Mouse (Mus musculus) gastrocnemius, postnatal 10 days (tissue): ENCODE data around the gene Plpp7. TPM values are rescaled to one million over a fixed set of nuclear protein-coding genes. Genes with fewer than 3 reads are reported as not detected.
A peak's percentile ranks its signal among the peaks of the same experiment; 100 is the strongest.

Source experiments
- DNase-seq: peaks from one replicate; pipeline ENCODE4 v3.0.0; 2021; ENCODE audit warnings: mixed read lengths
- long read RNA-seq, 2 experiments: library from polyadenylated mRNA; stranded (forward); transcript quantifications; one replicate each; pipeline ENCODE4 v2.0.0; 2021
- total RNA-seq, 2 experiments: library from RNA; stranded (reverse); gene quantifications; 2 replicates each; pipeline ENCODE4 v1.2.3; 2021

The Plpp7 gene
- total RNA-seq = 100 to 1,000 TPM in 1 of 2 experiments, 10 to 100 TPM in 1; 90.3 to 101 TPM
- long read RNA-seq, experiment 1, transcript Plpp7-201 (2 exons, 1,947 nt) = major isoform, 126 of 134 reads
- long read RNA-seq, experiment 1, partial matches to known transcripts = 2 of 134 reads
- long read RNA-seq, experiment 1, other reads (novel, unspliced or antisense) = 5 of 134 reads
- long read RNA-seq, experiment 2, transcript Plpp7-201 (2 exons, 1,947 nt) = major isoform, 140 of 155 reads
- long read RNA-seq, experiment 2, partial matches to known transcripts = 4 of 155 reads
- long read RNA-seq, experiment 2, other reads (novel, unspliced or antisense) = 10 of 155 reads

DNA sequence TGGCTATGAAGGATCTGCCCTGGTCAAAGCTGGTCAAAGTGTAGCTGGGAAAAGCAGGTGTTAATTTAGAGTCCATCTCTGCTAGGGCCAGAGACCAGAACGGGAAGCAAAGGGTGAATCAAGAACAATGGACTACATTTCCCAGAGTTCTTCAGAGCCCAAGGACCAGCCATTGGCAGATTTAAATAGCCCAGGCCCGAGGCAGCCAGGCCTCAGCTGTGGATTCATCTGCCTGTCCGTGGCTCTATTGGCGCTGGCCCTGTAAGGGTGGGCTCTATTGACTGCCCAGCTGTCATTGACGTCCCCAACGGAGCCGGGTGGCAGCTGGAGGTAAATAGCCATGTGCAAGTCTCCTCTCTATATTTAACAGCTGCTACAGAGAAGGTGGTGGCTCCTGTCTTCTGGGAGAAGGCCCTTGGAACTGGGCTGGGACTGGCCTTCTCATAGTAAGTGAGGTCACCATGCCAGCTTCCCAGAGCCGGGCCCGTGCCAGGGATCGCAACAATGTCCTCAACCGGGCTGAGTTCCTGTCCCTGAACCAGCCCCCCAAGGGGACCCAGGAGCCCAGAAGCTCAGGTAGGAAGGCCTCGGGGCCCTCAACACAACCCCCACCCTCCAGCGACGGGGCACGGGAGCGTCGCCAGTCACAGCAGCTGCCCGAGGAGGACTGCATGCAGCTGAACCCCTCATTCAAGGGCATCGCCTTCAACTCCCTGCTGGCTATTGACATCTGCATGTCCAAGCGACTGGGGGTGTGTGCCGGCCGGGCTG lies at the start of gene Plpp7:
TSS of gene Plpp7 (plus strand) at position 178 of the 771 bp plus-strand sequence.
- peak; percentile 73 for DNase-seq

- no peak for DNase-seq
Observed at GRCm38 (mm10) chr2:32046009-32046408, 49.3 kb upstream of the Plpp7 start.

DNA sequence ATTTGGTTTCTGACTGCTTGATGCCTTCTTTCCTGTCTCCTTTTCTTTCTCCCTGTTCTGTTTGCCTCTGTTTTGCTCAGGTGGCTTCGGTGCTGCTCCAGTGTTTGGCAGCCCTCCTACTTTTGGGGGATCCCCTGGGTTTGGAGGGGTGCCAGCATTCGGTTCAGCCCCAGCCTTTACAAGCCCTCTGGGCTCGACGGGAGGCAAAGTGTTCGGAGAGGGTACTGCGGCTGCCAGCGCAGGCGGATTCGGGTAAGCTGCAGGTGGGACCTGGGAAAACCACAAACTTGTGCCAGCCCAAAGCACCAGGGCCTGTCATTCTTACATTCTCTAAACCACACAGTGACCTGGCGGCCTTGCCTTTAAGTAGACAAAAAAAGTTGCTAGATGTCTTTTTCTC lies 48.0 kb upstream of the Plpp7 start:
- DNase-seq = no peak

DNA sequence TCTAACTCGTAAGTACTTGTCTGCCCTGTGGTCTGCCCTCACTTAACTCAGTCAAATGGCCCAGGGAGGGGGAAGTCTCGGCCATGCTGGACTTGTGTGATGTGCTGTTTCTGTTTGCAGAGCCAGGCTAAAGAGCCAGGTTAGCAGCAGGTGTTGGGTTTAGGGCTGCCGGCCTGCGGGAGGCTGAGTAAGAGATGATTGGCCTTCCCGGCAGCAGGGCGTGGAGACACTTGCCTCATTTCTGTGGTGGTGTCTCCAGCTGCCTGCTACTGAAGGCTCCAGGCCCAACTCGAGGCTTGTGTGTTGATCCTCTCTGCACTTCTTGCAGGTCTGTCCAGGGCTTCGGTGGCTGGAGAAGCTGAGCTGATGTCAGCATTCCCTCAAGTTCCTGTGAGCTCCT lies 43.5 kb upstream of the Plpp7 start:
- DNase-seq = no peak

GRCm38 (mm10) chr2:32052418-32052817 lies 42.9 kb upstream of the Plpp7 start:
- DNase-seq = no peak

DNA sequence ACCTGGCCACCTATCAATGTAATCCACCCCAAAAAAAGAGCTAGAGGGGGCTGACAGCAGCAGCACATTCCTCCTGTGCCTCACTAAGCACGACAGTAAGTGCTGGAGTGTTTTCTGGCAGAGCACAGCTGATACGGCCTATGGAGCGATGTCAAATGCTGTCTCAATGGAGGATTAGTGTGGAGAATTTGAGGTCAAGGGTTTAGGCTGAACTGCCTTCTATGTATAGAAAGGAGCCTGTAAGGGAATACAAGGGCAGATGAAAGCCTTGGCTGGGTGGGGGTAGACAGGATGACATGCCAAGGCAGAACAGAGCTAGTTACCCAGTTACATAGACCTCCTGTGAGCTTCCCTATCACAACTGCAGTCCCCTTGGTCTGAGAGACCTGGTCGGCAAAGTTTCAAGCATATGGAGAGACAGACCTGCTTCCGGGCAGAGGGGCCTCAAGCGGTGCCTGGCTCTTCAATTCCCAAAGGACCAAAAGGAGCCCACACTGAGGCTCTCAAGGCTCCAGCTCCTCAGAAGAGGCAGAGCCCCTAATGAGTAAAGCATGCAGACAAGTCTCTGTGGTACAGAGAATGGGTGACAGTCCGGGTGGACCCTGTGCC lies 39.9 kb upstream of the Plpp7 start:
- no peak for DNase-seq

GRCm38 (mm10) chr2:32056524-32056923 lies 38.8 kb upstream of the Plpp7 start:
- no peak for DNase-seq

- DNase-seq = no peak
Observed at GRCm38 (mm10) chr2:32057360-32057759, 38.0 kb upstream of the Plpp7 start.

GRCm38 (mm10) chr2:32057794-32058193 lies 37.5 kb upstream of the Plpp7 start:
- no peak for DNase-seq

DNA sequence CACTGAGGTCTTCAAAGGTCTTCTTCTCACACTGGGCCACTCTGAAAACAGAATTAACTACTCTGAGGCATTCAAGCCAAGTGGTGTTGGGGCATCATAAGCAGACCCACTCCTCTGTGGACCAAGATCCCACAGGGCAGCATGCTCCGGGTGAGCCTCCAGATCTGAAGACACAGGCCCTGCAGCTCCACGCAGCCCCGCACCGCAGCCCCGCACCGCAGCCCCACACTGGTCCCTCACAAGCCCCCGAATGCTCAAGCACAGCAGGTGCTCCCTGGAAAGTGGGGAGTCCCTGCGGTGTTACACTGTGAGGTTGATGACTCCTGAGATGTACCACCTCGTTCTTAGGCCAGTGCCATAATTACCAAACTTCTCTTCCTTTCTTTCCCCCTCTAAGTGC lies 37.1 kb upstream of the Plpp7 start:
- DNase-seq = no peak

DNA sequence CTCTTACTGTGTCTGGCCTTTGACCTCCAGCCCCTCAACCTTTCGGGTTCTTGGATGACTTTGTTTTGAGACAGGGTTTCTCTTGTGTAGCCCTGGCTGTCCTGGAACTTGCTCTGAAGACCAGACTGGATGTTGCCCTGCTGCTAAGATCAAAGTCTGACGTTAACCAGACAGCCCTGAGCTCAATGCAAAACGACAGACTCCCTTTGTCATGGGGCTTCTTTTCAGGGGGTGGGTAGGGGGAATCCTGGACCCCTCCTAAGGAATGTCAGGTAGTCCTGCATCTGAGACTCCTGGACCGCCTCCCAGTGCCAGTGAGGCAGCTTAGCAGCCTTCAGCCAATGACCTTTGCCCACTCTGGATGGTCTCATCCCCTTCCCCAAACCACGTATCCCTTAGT lies 36.6 kb upstream of the Plpp7 start:
- no peak for DNase-seq

- no peak for DNase-seq
Observed at GRCm38 (mm10) chr2:32059613-32060012, 35.7 kb upstream of the Plpp7 start.

DNA sequence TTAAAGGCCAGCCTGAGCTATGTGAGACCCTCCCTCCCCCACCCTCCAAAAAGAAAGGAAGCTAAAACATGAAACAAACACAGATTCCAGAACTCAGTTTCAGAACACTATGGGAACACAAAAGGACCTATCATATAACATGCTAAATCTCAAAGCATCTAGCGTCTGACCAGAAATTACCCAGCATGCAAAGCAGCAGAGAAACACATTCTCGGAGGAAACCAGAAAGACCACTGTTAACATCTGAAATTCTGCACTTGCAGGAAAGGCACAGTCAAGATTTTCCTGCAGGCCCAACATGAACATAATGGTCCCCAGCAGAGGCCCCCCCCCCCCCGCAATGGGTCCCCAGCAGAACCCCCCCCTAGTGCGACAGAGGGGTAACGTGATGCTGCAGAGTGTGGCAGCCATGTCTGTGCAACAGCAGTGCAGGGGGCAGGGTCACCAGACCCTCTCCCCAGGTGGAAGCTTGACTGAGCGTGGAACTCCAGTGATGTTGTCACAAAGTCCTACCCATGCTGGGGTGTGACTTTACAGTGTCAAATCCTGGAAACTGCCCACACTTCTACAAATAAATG lies 35.0 kb upstream of the Plpp7 start:
- no peak for DNase-seq

- DNase-seq = no peak
Observed at GRCm38 (mm10) chr2:32061189-32061588, 34.1 kb upstream of the Plpp7 start.

GRCm38 (mm10) chr2:32061722-32062505 lies 33.4 kb upstream of the Plpp7 start:
- DNase-seq = no peak

DNA sequence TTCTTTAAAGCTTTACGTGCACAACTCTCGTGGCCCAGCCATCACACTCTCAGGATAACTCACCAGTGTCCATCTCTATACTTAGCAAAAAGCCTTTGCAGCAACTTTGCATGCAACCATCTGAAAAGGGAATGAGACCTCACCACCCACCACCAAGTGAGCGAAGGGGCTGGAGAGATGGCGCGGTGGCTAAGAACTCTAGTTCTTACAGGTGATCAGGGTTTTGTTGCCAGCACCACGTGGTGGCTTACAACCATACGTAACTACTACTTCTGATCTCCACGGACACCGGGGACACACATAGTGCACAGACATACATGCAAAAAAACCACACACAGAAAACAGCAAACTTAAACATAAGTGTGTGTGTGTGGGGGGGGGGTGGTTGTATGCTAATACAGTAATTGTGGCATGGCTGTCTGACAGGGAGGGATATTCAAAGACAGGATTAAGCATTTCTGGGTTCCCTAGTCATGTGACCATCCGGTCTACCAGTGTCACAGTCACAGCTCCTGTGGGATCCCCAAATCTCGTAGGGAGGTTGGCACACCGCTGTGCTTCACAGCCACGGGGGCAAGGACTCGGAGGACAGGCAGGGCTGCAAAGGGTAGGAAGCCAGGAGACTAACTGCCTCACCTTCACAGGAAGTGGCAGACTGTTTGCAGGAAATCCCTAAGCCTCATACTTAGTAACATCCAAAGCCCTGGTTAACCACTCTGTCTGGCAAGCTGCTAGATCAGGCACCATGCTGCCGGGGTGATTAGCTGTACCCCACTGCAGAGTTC lies 32.5 kb upstream of the Plpp7 start:
- no peak for DNase-seq

GRCm38 (mm10) chr2:32063451-32064151 lies 31.7 kb upstream of the Plpp7 start:
- DNase-seq = no peak

GRCm38 (mm10) chr2:32064913-32065312 lies 30.4 kb upstream of the Plpp7 start:
- peak; percentile 56 for DNase-seq

GRCm38 (mm10) chr2:32065371-32065791 lies 29.9 kb upstream of the Plpp7 start:
- no peak for DNase-seq

DNA sequence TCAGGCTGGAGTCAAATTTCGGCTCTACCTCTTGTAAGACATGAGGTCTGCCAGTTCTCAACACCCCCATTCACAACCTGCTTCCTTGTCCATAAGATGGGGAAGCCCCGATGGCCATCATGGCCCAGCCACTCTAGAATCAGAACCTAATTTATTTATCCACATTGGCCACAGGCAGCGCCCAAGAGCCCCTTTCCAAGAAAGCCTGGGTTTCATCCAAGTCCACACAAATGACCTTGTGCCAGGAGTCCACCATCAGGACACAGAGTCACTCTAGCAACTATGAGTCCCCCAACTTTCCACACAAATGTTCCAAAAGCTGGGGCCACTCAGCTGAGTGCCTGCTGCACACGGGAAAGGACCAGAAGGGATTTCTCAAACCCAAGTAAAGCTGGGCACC lies 29.3 kb upstream of the Plpp7 start:
- no peak for DNase-seq
